Mouse (Mus musculus) forebrain, embryonic 12.5 days (tissue): ENCODE results near the gene Bcar3. TPM values are rescaled to one million over a fixed set of nuclear protein-coding genes. Genes with fewer than 3 reads are reported as not detected.

Experiments
- ATAC-seq: fragments of 200-750 bp; cut with Nextera tagmentation; 2 replicates; pipeline ENCODE4 v1.8.0; 2017; ENCODE audit warnings: moderate TSS enrichment; ENCODE audit not compliant: low FRiP score
- H3K27ac ChIP-seq: fragments of 300-500 bp; sonication (generic); 2 replicates; pipeline ENCODE4 v1.5.1; 2016; ENCODE audit warnings: mild to moderate bottlenecking
- H3K27me3 ChIP-seq: fragments of 300-500 bp; sonication (generic); 2 replicates; pipeline ENCODE4 v1.6.1; 2016; ENCODE audit warnings: mild to moderate bottlenecking
- H3K36me3 ChIP-seq: fragments of 300-500 bp; sonication (generic); replicated peaks from 2 replicates; pipeline ENCODE4 v1.6.1; 2016; ENCODE audit warnings: mild to moderate bottlenecking
- H3K4me1 ChIP-seq: fragments of 300-500 bp; sonication (generic); 2 replicates; pipeline ENCODE4 v1.6.1; 2016
- H3K4me2 ChIP-seq: fragments of 300-500 bp; sonication (generic); 2 replicates; pipeline ENCODE4 v1.6.1; 2016; ENCODE audit warnings: mild to moderate bottlenecking, moderate library complexity
- H3K4me3 ChIP-seq: fragments of 300-500 bp; sonication (generic); replicated peaks from 2 replicates; pipeline ENCODE4 v1.5.1; 2016; ENCODE audit warnings: mild to moderate bottlenecking
- H3K9ac ChIP-seq: fragments of 300-500 bp; sonication (generic); 2 replicates; pipeline ENCODE4 v1.6.1; 2016; ENCODE audit warnings: mild to moderate bottlenecking
- H3K9me3 ChIP-seq: fragments of 300-500 bp; sonication (generic); 2 replicates; pipeline ENCODE4 v1.6.1; 2016
- WGBS: fragments of 180-500 bp; shearing (Covaris S2); methylation state at CpG from one replicate; pipeline ENCODE4 v1.1.7; 2016; 5-methylcytosine and 5-hydroxymethylcytosine counted together
- polyA plus RNA-seq: library from polyadenylated mRNA; unstranded; fragments of >200 nt; fragmentation: Nextera tagmentation; extraction: Ambion mirVana; gene quantifications from 2 replicates; pipeline ENCODE4 v1.2.1, GENCODE M21; 2016

Bcar3 gene
- polyA plus RNA-seq, 1 experiment from 2014 or later: 10.9 TPM

DNA sequence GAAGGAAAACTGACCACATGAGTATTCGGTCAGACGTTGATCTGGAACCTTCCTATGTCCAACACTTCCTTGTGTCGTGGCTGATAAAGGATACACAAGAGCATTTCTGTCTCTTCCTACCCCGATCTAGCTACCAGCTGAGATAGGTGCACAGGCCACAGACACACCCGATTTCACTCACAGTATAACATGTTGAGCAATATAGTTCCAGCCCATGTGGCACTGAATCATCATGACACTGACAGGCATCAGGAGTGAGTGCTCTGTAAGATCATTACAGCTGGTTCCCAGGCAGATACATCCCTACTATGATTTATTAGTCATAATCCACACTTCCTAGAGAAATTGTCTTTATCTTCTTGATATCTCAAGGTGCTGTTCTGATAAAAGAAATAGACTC, 54.7 kb downstream of the Bcar3 start:
- no peaks in the 10 kb centered on the region for H3K36me3 ChIP-seq
- H3K4me3 ChIP-seq: no peak overlapping the region
- no peaks in the 10 kb centered on the region for H3K4me1 ChIP-seq
- no peak overlapping the region for H3K27ac ChIP-seq
- H3K4me2 ChIP-seq: no peak overlapping the region
- no peaks in the 10 kb centered on the region for H3K9me3 ChIP-seq
- WGBS: 92% methylated on average over 5 of the region's 5 CpGs
- H3K9ac ChIP-seq: no peak overlapping the region
- no peak for ATAC-seq
- H3K27me3 ChIP-seq: no peaks in the 10 kb centered on the region

DNA sequence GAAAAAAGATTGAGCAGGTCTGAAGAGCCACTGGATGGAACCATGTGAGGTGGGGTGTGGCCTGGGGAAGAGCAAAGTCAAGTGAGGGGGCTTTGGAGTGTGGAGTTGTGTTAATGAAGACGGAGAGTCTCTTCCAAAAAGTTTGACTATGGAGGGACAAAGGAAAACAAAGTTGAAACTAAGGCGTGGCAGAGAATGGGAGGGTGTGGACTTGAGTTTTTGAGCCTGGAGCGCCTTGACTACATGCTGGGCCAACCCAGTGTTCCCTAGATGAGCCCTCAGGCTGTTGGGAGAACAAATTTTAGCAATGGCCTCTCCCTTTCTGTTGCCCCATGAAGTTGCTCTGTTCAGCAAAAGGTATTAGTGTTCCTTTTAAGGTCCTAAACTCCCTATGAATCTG, 58.9 kb downstream of the Bcar3 start:
- Histone ChIP-seq H3K9me3 (no peaks in the 10 kb centered on the region), H3K27ac (no peak overlapping the region), H3K9ac (no peak overlapping the region), H3K4me3 (no peak overlapping the region), H3K36me3 (no peaks in the 10 kb centered on the region), H3K27me3 (no peaks in the 10 kb centered on the region), H3K4me1 (no peaks in the 10 kb centered on the region), H3K4me2 (no peak overlapping the region)
- 90% methylated on average over 3 of the region's 3 CpGs for WGBS
- no peak for ATAC-seq

DNA sequence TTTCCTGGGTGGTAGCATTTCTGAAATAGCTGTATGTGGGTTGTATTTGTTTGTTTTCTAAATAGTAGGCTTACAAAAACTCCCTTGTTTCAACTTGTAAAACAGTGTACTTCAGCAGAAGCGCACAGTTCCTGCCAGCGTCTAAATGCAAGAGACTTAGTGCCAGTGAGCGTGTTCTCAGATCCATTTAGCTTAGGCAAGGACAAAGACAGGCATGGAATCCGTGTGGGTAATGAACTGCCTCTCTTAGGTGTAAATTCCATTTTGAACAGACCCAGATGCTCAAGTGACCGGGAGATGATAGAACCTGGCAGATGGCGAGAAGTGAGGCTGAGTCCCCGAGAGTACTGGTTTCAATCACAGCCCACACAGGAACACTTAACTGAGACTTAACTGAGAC, 65.5 kb downstream of the Bcar3 start:
- 69% methylated on average over 7 of the region's 7 CpGs for WGBS
- Histone ChIP-seq H3K9ac (no peak overlapping the region), H3K27ac (no peak overlapping the region), H3K9me3 (no peaks in the 10 kb centered on the region), H3K36me3 (no peaks in the 10 kb centered on the region), H3K4me3 (no peak overlapping the region), H3K4me1 (peaks cover 11% of the 10 kb centered on the region), H3K27me3 (no peaks in the 10 kb centered on the region), H3K4me2 (no peak overlapping the region)
- no peak for ATAC-seq

DNA sequence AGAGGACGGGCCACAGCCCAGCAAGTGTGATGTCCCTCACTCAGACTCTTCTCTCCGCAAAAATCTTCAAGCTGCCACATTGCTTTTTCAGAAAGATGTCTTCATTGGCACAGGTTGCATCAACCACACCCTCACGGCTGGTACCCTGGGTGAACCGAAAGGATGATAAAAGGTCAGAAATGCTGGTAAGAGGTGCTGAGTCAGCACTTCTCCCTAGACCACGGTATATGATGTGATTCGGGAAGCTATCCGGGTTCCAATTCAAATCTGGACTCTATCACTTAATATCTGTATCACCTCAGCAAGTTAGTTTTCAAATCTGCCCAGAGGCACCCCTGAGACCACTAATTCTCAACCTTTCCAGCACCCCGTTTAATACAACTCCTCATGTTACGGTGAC, 66.0 kb downstream of the Bcar3 start:
- Histone ChIP-seq H3K4me2 (no peak overlapping the region), H3K9me3 (no peaks in the 10 kb centered on the region), H3K27ac (no peak overlapping the region), H3K4me3 (no peak overlapping the region), H3K36me3 (no peaks in the 10 kb centered on the region), H3K9ac (no peak overlapping the region), H3K4me1 (peaks cover 16% of the 10 kb centered on the region), H3K27me3 (no peaks in the 10 kb centered on the region)
- ATAC-seq: no peak
- WGBS: 94% methylated on average over 9 of the region's 9 CpGs

DNA sequence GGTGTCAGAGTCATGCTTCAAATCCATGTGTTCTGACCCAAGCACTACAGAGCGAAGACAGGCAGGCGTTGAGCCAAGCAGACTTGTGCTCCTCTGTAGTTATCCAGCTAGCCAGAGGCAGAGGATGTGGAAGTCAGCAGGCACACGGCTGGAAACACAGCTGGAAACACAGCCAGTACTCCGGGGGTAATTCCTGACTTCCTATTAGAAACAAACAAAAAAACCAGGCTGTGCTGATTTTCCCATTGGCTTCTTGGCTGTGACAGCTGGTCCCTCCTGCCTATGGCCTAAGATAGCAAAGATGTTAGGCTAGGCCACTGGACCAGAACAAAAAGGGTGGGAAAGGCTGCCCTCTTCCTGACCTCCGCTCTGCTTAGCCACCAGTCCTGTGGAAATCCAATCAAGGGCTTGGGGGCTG, 66.8 kb downstream of the Bcar3 start:
- no peak overlapping the region for H3K4me3 ChIP-seq
- WGBS: 27% methylated on average over 5 of the region's 5 CpGs
- peaks cover 23% of the 10 kb centered on the region for H3K4me1 ChIP-seq
- H3K36me3 ChIP-seq: no peaks in the 10 kb centered on the region
- no peak overlapping the region for H3K9ac ChIP-seq
- ATAC-seq: no peak
- H3K27me3 ChIP-seq: no peaks in the 10 kb centered on the region
- H3K4me2 ChIP-seq: no peak overlapping the region
- 0 out of 2 replicates have a peak overlapping the region, but pooled peaks have one; percentile 13 for H3K27ac ChIP-seq
- H3K9me3 ChIP-seq: no peaks in the 10 kb centered on the region

DNA sequence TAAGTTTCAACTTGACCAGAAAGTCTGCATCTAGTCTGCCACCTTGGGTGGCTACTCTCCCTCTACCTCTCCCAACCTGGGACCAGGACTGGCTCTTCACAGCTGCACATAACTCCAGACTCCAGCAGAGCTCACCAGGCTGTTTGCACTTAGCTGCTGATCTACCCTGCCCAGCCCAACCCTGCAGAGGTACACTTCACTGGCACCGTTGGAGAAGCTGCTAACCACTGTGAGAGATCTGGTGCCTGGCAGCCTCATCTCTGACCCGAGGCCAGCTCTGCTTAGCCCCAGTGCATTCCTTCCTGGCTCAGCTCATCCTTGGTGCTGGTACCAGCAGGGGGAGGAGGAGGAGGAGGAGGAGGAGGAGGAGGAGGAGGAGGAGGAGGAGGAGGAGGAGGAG, 68.8 kb downstream of the Bcar3 start:
- no peak overlapping the region for H3K4me3 ChIP-seq
- no peaks in the 10 kb centered on the region for H3K36me3 ChIP-seq
- H3K27me3 ChIP-seq: no peaks in the 10 kb centered on the region
- 50% methylated on average over 2 of the region's 2 CpGs for WGBS
- ATAC-seq: no peak
- H3K9me3 ChIP-seq: no peaks in the 10 kb centered on the region
- no peak overlapping the region for H3K4me2 ChIP-seq
- H3K4me1 ChIP-seq: peaks cover 23% of the 10 kb centered on the region
- H3K27ac ChIP-seq: no peak overlapping the region
- no peak overlapping the region for H3K9ac ChIP-seq

DNA sequence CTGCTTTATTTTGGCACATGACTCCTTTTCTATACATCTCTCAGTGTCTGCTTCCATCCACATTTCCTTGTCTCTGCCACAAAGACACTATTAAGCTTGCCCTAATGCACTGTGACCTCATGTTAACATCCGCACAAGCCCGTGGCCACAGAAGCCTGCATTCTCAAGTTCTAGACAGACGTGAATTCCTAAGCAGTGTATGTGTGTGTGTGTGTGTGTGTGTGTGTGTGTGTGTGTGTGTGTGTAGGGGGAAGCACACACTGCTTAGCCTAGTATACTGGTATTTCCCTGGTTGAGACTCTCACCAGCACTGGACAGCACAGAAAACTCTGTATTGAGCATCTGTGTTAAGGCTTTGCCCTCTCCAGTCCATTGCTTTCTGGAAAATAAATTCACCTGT, 70.6 kb downstream of the Bcar3 start:
- Histone ChIP-seq H3K27ac (no peak overlapping the region), H3K27me3 (no peaks in the 10 kb centered on the region), H3K4me1 (peaks cover 23% of the 10 kb centered on the region), H3K9me3 (no peaks in the 10 kb centered on the region), H3K36me3 (no peaks in the 10 kb centered on the region), H3K4me2 (no peak overlapping the region), H3K4me3 (no peak overlapping the region), H3K9ac (no peak overlapping the region)
- 38% methylated on average over 3 of the region's 3 CpGs for whole genome bisulfite sequencing
- no peak for ATAC-seq

DNA sequence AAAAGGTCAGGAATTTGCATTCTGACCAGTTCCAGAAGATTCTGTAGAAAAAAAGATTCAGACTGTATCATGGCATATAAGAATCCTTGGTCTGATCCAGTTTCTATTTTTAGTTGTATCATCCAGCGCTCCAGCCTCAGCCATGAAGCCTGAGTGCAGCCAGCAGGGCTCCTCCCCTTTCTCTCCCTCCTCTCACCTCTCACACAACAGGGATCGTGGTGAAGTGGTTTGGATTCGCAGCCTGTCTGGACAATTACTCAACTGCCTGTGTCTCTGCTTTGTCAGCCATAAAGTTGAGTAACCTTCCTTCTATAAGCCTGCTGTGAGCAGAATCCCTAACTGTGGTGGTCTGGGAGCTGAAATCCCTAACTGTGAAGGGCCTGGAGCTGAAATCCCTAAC, 71.4 kb downstream of the Bcar3 start:
- Histone ChIP-seq H3K27ac (0 out of 2 replicates have a peak overlapping the region, but pooled peaks have one; percentile 46), H3K4me3 (no peak overlapping the region), H3K9ac (no peak overlapping the region), H3K4me2 (no peak overlapping the region), H3K36me3 (no peaks in the 10 kb centered on the region), H3K9me3 (no peaks in the 10 kb centered on the region), H3K27me3 (no peaks in the 10 kb centered on the region), H3K4me1 (peaks cover 23% of the 10 kb centered on the region)
- 9% methylated on average over 3 of the region's 3 CpGs for WGBS
- ATAC-seq: peak; percentile 82

DNA sequence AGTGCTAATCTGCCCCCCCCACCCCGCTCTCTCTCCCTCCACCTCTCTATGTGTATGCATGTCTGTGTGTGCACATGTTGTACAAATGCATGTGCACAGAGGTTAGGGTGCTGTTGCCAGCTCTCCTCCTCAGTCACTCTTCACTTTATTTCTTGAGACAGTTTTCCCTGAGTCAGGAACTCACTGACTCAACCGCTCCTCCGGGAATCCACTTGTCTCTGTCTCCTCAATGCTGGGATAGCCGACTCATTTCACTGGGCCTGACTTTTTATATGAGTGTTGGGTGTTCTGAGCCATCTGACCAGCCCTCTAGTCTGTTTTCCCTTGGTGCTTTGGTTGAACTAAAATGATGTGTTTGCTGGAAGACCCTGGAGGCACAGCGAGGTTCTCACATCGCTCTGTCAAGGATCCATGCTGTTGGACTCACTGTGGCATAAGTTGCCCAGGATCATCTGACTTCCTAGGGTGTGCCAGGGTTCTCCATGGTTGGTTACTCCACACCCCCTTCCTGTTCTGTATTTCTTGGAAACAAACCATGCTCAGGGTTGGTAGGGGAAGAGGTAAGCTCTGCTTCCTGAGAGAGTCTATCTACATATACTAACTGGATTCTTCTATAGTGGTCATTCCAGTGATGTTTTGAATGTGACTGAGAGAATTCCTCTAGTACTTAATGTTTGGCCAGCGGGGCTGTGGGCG, 77.9 kb downstream of the Bcar3 start:
- Histone ChIP-seq H3K27ac (no peak overlapping the region), H3K27me3 (no peaks in the 10 kb centered on the region), H3K4me2 (no peak overlapping the region), H3K4me3 (no peak overlapping the region), H3K9me3 (no peaks in the 10 kb centered on the region), H3K36me3 (no peaks in the 10 kb centered on the region), H3K4me1 (peaks cover 14% of the 10 kb centered on the region), H3K9ac (no peak overlapping the region)
- 91% methylated on average over 8 of the region's 8 CpGs for WGBS
- no peak for ATAC-seq

DNA sequence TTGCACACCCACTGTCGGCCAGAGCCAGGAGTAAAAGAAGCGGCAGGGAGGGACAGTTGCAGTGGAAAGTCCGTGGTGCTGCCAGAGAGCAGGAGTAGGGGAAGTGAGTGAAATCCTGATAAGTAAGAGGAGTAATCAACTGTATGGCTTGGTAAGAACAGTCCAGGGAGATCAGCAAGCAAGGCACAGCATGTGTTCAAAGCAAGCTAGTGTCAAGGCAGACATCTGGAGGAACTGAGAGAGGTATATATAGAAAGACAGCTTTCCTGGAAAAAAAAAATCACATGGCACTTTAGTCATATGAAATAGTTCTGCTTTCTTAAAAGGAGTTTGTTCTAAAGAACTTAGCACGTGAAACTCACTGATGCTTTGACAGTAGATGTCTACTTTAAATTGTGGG, 78.7 kb downstream of the Bcar3 start:
- no peaks in the 10 kb centered on the region for H3K36me3 ChIP-seq
- H3K4me1 ChIP-seq: peaks cover 18% of the 10 kb centered on the region
- ATAC-seq: no peak
- no peak overlapping the region for H3K4me2 ChIP-seq
- H3K27ac ChIP-seq: no peak overlapping the region
- no peak overlapping the region for H3K9ac ChIP-seq
- H3K9me3 ChIP-seq: no peaks in the 10 kb centered on the region
- H3K4me3 ChIP-seq: no peak overlapping the region
- WGBS: 78% methylated on average over 4 of the region's 4 CpGs
- H3K27me3 ChIP-seq: no peaks in the 10 kb centered on the region

DNA sequence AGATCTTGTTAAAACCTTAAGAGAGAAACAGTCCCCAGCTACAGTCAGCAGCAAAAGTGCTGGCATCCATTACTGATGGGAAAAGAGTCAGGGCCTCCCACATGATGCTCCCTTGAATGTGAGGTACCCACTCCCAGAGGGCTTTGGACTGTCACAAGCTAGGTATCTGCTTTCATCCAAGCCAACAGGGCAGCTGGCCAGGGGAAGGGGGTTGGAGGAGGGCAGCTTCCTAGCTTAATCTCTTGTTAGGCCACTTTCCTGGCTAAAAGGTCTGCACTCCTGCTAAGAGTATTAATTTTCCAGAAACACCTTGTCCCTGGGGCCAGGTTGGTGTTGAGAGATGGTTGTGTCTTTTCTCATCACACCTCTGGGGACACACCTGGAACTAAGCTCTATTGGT, 82.1 kb downstream of the Bcar3 start:
- no peaks in the 10 kb centered on the region for H3K9me3 ChIP-seq
- H3K27ac ChIP-seq: no peak overlapping the region
- H3K36me3 ChIP-seq: no peaks in the 10 kb centered on the region
- peaks cover 18% of the 10 kb centered on the region for H3K4me1 ChIP-seq
- H3K27me3 ChIP-seq: no peaks in the 10 kb centered on the region
- no peak overlapping the region for H3K4me2 ChIP-seq
- H3K4me3 ChIP-seq: no peak overlapping the region
- ATAC-seq: no peak
- H3K9ac ChIP-seq: no peak overlapping the region

DNA sequence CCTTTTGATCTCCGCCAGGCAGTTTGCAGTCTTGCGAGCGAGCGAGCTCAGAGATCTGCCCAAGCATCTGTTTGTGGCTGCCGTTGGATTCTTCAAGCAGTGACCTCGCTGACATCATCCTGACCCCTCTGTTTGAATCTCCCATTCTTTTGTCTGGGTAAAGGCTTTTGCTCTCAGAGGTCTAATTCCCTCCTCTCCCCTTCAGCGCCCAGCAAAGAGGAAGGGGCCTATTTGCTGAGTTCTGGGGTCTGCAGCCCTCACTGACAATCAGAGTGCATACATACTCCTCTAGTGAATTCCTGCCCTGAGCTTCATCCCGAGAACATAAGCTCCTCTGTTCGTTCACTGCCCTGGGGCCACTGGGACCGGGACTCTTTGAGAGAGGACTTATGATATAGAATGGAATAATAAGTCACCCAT, 82.5 kb downstream of the Bcar3 start:
- Histone ChIP-seq H3K4me2 (no peak overlapping the region), H3K36me3 (no peaks in the 10 kb centered on the region), H3K4me1 (peaks cover 18% of the 10 kb centered on the region), H3K27ac (no peak overlapping the region), H3K9ac (no peak overlapping the region), H3K4me3 (no peak overlapping the region), H3K9me3 (no peaks in the 10 kb centered on the region), H3K27me3 (no peaks in the 10 kb centered on the region)
- WGBS: 6% methylated on average over 10 of the region's 10 CpGs
- no peak for ATAC-seq

DNA sequence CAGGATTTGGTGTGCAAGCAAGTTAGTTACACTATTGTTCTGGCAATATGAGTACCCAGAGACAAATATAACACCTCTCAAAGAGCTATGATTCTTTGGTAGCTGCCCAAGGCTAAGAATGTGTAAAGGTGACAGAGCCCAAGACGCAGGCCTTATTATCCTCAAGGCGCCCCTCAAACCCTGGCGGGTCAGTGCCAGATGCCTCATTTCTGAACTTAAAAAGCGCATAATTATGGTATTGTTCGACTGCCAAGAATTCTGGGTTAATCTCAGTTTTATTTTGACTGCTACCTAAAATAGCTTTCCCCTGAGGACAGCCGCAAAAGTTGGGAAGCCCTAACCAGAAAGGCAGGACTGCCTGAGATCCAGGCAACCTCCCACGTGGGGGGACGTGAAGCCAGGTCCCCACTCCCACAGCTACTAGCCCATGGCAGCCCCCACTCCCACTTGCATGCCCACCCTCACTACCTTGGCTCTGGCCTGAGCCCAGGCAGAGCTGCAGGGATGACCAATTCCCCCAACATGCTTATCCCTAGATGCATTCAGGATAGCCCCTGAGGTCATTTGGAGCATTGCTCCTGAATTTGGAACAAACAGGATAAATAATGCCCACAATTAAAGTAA, 83.0 kb downstream of the Bcar3 start:
- 26% methylated on average over 8 of the region's 8 CpGs for WGBS
- no peak for ATAC-seq
- H3K27ac ChIP-seq: no peak overlapping the region
- H3K9me3 ChIP-seq: no peaks in the 10 kb centered on the region
- H3K36me3 ChIP-seq: no peaks in the 10 kb centered on the region
- H3K27me3 ChIP-seq: no peaks in the 10 kb centered on the region
- H3K9ac ChIP-seq: no peak overlapping the region
- no peak overlapping the region for H3K4me2 ChIP-seq
- no peak overlapping the region for H3K4me3 ChIP-seq
- H3K4me1 ChIP-seq: peaks cover 18% of the 10 kb centered on the region
